Mouse (Mus musculus) common myeloid progenitor, adult 5-6 weeks (primary cell): ENCODE results near the gene Kcnn1. TPM values are rescaled to one million over a fixed set of nuclear protein-coding genes. Genes with fewer than 3 reads are reported as not detected.

Source experiments
- ATAC-seq: replicated peaks from 2 replicates; pipeline ENCODE4 v1.8.0; 2016; ENCODE audit warnings: low read depth, mild to moderate bottlenecking, moderate TSS enrichment, inconsistent platforms; ENCODE audit not compliant: poor library complexity, severe bottlenecking
- total RNA-seq: library from RNA; stranded (forward); fragments of 200-1000, 187-1606 nt; gene quantifications from 2 replicates; pipeline ENCODE4 v1.2.3, GENCODE M21; 2017

The Kcnn1 gene
- total RNA-seq, 1 experiment from 2014 or later, result 0.18 TPM

- ATAC-seq, result peak; percentile 53
Observed at GRCm38 (mm10) chr8:70797081-70798070, 65.7 kb downstream of the Kcnn1 start.

- no peak for ATAC-seq
Observed at GRCm38 (mm10) chr8:70796403-70797080, 66.5 kb downstream of the Kcnn1 start.

GRCm38 (mm10) chr8:70795370-70795769 is 67.7 kb downstream of the Kcnn1 start:
- no peak for ATAC-seq

GRCm38 (mm10) chr8:70794215-70794614 is 68.8 kb downstream of the Kcnn1 start:
- ATAC-seq, result no peak

- peak; percentile 12 for ATAC-seq
Observed at GRCm38 (mm10) chr8:70792700-70793099, 70.4 kb downstream of the Kcnn1 start.

Other genes starting within 250 kb of the Kcnn1 start
- 1.6 and 2.6 TPM in 2 replicates for gene Lrrc25, start 247.1 kb downstream of the Kcnn1 start, total RNA-seq
- 0.29 TPM in 1 of 2 replicates, not detected in the other for gene Gdf15, start 230.8 kb downstream of the Kcnn1 start, total RNA-seq
- gene Pgpep1, start 202.9 kb downstream of the Kcnn1 start, total RNA-seq, result 3.2 and 3.6 TPM in 2 replicates
- gene Lsm4, start 190.0 kb downstream of the Kcnn1 start, total RNA-seq, result 129 and 163 TPM in 2 replicates
- gene Jund, start 164.3 kb downstream of the Kcnn1 start, total RNA-seq, result 54.4 and 58.2 TPM in 2 replicates
- gene Iqcn, start 159.8 kb downstream of the Kcnn1 start, total RNA-seq, result 0.05 TPM in 1 of 2 replicates, not detected in the other
- not detected in 2 replicates for gene Gm3336, start 144.7 kb downstream of the Kcnn1 start, total RNA-seq
- 0.09 TPM in 1 of 2 replicates, not detected in the other for gene Pde4c, start 139.5 kb downstream of the Kcnn1 start, total RNA-seq
- 1.5 and 4.2 TPM in 2 replicates for gene Rab3a, start 108.6 kb downstream of the Kcnn1 start, total RNA-seq
- 10.6 and 11.7 TPM in 2 replicates for gene Mpv17l2, start 102.3 kb downstream of the Kcnn1 start, total RNA-seq
- 19.8 and 23.7 TPM in 2 replicates for gene Pik3r2, start 86.5 kb downstream of the Kcnn1 start, total RNA-seq
- 21.7 and 22.2 TPM in 2 replicates for gene Mast3, start 58.2 kb downstream of the Kcnn1 start, total RNA-seq
- gene Il12rb1, start 54.8 kb downstream of the Kcnn1 start, total RNA-seq, result 1.6 and 3.5 TPM in 2 replicates
- 7.3 and 19.9 TPM in 2 replicates for gene Arrdc2, start 23.5 kb downstream of the Kcnn1 start, total RNA-seq
- gene Ccdc124, start 10.7 kb upstream of the Kcnn1 start, total RNA-seq, result 28.6 and 40.6 TPM in 2 replicates
- gene Slc5a5, start 29.5 kb upstream of the Kcnn1 start, total RNA-seq, result 0.10 and 0.14 TPM in 2 replicates
- 2,479 and 2,482 TPM in 2 replicates for gene Rpl18a, start 34.2 kb upstream of the Kcnn1 start, total RNA-seq
- gene Map1s, start 42.7 kb upstream of the Kcnn1 start, total RNA-seq, result 14.0 and 15.0 TPM in 2 replicates